Mouse (Mus musculus): ENCODE measurements around the gene Cacng2. TPM values are rescaled to one million over a fixed set of nuclear protein-coding genes. Genes with fewer than 3 reads are reported as not detected.

Cacng2 gene
- polyA plus RNA-seq, 1 experiment from 2014 or later: not detected

GRCm38 (mm10) chr15:78148565-78148964, 28.7 kb upstream of the Cacng2 start:
- Histone ChIP-seq H3K4me2 (replicated peaks; ENCODE audit: low read depth, low read length) (no peak overlapping the region), H3K36me3 (ENCODE audit: insufficient read depth, low read length) (no peaks in the 10 kb centered on the region), H3K27ac (ENCODE audit: low read length) (no peak overlapping the region), H3K9me3 (ENCODE audit: low read length) (no peaks in the 10 kb centered on the region), H3K9ac (replicated peaks; ENCODE audit: low read length) (no peak overlapping the region), H3K4me3 (ENCODE audit: low read length) (no peak overlapping the region), H3K4me1 (ENCODE audit: insufficient read depth, low read length) (no peaks in the 10 kb centered on the region), H3K27me3 (ENCODE audit: insufficient read depth, low read length) (no peaks in the 10 kb centered on the region)
- 76% methylated on average over 7 of the region's 7 CpGs for WGBS
- no peak for ATAC-seq (ENCODE audit: low FRiP score, low TSS enrichment)

GRCm38 (mm10) chr15:78140226-78140625, 20.4 kb upstream of the Cacng2 start:
- no peaks in the 10 kb centered on the region for H3K9me3 ChIP-seq (ENCODE audit: low read length)
- H3K4me2 ChIP-seq (replicated peaks; ENCODE audit: low read depth, low read length): no peak overlapping the region
- ATAC-seq (ENCODE audit: low FRiP score, low TSS enrichment): no peak
- no peaks in the 10 kb centered on the region for H3K36me3 ChIP-seq (ENCODE audit: insufficient read depth, low read length)
- H3K4me3 ChIP-seq (ENCODE audit: low read length): no peak overlapping the region
- no peaks in the 10 kb centered on the region for H3K4me1 ChIP-seq (ENCODE audit: insufficient read depth, low read length)
- no peaks in the 10 kb centered on the region for H3K27me3 ChIP-seq (ENCODE audit: insufficient read depth, low read length)
- no peak overlapping the region for H3K9ac ChIP-seq (replicated peaks; ENCODE audit: low read length)
- WGBS: 59% methylated on average over 8 of the region's 8 CpGs
- H3K27ac ChIP-seq (ENCODE audit: low read length): no peak overlapping the region

DNA sequence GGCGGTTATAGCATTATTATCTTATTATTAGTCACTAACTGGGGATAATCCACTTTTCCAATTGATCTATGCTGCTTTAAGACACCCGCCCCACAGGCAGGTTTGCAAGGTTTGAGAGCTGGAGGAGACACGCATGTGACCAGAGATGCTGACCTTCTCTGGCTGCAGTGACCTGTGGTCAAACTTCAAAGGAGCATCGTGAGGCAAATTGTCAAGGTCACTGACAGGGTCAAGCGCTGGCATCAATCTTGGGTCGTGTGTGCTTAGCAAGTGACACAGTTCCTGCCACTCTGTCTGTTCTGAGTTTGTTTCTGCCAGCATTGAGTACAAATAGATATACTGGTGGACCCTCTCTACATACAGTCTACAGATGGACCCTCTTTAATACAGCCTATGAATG, 14.8 kb upstream of the Cacng2 start:
- ATAC-seq (ENCODE audit: low FRiP score, low TSS enrichment): no peak
- Histone ChIP-seq H3K36me3 (ENCODE audit: insufficient read depth, low read length) (no peaks in the 10 kb centered on the region), H3K4me1 (ENCODE audit: insufficient read depth, low read length) (no peaks in the 10 kb centered on the region), H3K4me2 (replicated peaks; ENCODE audit: low read depth, low read length) (no peak overlapping the region), H3K27ac (ENCODE audit: low read length) (no peak overlapping the region), H3K4me3 (ENCODE audit: low read length) (no peak overlapping the region), H3K27me3 (ENCODE audit: insufficient read depth, low read length) (no peaks in the 10 kb centered on the region), H3K9ac (replicated peaks; ENCODE audit: low read length) (no peak overlapping the region), H3K9me3 (ENCODE audit: low read length) (no peaks in the 10 kb centered on the region)
- WGBS: 28% methylated on average over 6 of the region's 6 CpGs

GRCm38 (mm10) chr15:78133389-78133788, 13.6 kb upstream of the Cacng2 start:
- Histone ChIP-seq H3K27me3 (ENCODE audit: insufficient read depth, low read length) (no peaks in the 10 kb centered on the region), H3K4me3 (ENCODE audit: low read length) (no peak overlapping the region), H3K36me3 (ENCODE audit: insufficient read depth, low read length) (no peaks in the 10 kb centered on the region), H3K27ac (ENCODE audit: low read length) (no peak overlapping the region), H3K4me1 (ENCODE audit: insufficient read depth, low read length) (no peaks in the 10 kb centered on the region), H3K9ac (replicated peaks; ENCODE audit: low read length) (no peak overlapping the region), H3K9me3 (ENCODE audit: low read length) (no peaks in the 10 kb centered on the region), H3K4me2 (replicated peaks; ENCODE audit: low read depth, low read length) (no peak overlapping the region)
- ATAC-seq (ENCODE audit: low FRiP score, low TSS enrichment): no peak
- 46% methylated on average over 2 of the region's 2 CpGs for whole genome bisulfite sequencing

- no peaks in the 10 kb centered on the region for H3K36me3 ChIP-seq (ENCODE audit: insufficient read depth, low read length)
- whole genome bisulfite sequencing: 6% methylated on average over 32 of the region's 39 CpGs
- H3K9ac ChIP-seq (replicated peaks; ENCODE audit: low read length): no peak overlapping the region
- no peak overlapping the region for H3K27ac ChIP-seq (ENCODE audit: low read length)
- no peak for ATAC-seq (ENCODE audit: low FRiP score, low TSS enrichment)
- H3K9me3 ChIP-seq (ENCODE audit: low read length): no peaks in the 10 kb centered on the region
- H3K4me1 ChIP-seq (ENCODE audit: insufficient read depth, low read length): peaks cover 3% of the 10 kb centered on the region; the same call in 1 of the 2 replicates
- H3K4me2 ChIP-seq (replicated peaks; ENCODE audit: low read depth, low read length): peak overlapping the region; percentile 49
- peaks cover 14% of the 10 kb centered on the region for H3K27me3 ChIP-seq (ENCODE audit: insufficient read depth, low read length)
- peak overlapping the region; percentile 13; the same call in 1 of the 2 replicates for H3K4me3 ChIP-seq (ENCODE audit: low read length)
Observed at GRCm38 (mm10) chr15:78119248-78119647, 580 bp downstream of the Cacng2 start.

GRCm38 (mm10) chr15:78118275-78118995, 1.4 kb downstream of the Cacng2 start:
- Histone ChIP-seq H3K27me3 (ENCODE audit: insufficient read depth, low read length) (peaks cover 14% of the 10 kb centered on the region), H3K36me3 (ENCODE audit: insufficient read depth, low read length) (no peaks in the 10 kb centered on the region), H3K27ac (ENCODE audit: low read length) (no peak overlapping the region), H3K9ac (replicated peaks; ENCODE audit: low read length) (no peak overlapping the region), H3K9me3 (ENCODE audit: low read length) (no peaks in the 10 kb centered on the region), H3K4me3 (ENCODE audit: low read length) (no peak overlapping the region), H3K4me1 (ENCODE audit: insufficient read depth, low read length) (peaks cover 3% of the 10 kb centered on the region; the same call in 1 of the 2 replicates), H3K4me2 (replicated peaks; ENCODE audit: low read depth, low read length) (no peak overlapping the region)
- ATAC-seq (ENCODE audit: low FRiP score, low TSS enrichment): no peak
- WGBS: 69% methylated on average over 16 of the region's 18 CpGs

DNA sequence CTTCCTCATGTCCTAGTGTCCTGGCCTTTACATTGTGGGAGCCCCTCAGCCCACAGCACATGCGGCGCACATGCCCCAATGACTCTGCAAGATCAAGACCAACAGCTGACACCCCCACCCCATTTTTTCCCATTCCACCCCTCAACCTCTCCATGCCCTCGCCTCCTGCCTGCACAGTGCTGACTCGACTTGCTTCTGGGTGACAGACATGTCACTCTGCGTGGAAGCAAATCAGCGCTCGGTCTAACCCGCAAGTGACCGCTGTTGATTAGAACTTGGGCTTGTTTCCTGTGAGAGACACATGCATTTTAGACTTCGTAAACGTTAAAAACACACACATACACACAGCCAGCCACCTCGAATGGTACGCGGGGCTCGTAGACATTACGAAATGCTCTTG, 2.1 kb downstream of the Cacng2 start:
- Histone ChIP-seq H3K4me2 (replicated peaks; ENCODE audit: low read depth, low read length) (no peak overlapping the region), H3K27me3 (ENCODE audit: insufficient read depth, low read length) (peaks cover 14% of the 10 kb centered on the region)
- 89% methylated on average over 16 of the region's 16 CpGs for WGBS

GRCm38 (mm10) chr15:78116936-78117335, 2.9 kb downstream of the Cacng2 start:
- H3K4me1 ChIP-seq (ENCODE audit: insufficient read depth, low read length): peaks cover 3% of the 10 kb centered on the region; the same call in 1 of the 2 replicates
- H3K4me2 ChIP-seq (replicated peaks; ENCODE audit: low read depth, low read length): no peak overlapping the region
- no peak for ATAC-seq (ENCODE audit: low FRiP score, low TSS enrichment)
- no peaks in the 10 kb centered on the region for H3K9me3 ChIP-seq (ENCODE audit: low read length)
- H3K9ac ChIP-seq (replicated peaks; ENCODE audit: low read length): no peak overlapping the region
- H3K27ac ChIP-seq (ENCODE audit: low read length): no peak overlapping the region
- no peaks in the 10 kb centered on the region for H3K36me3 ChIP-seq (ENCODE audit: insufficient read depth, low read length)
- 83% methylated on average over 10 of the region's 10 CpGs for WGBS
- peaks cover 14% of the 10 kb centered on the region for H3K27me3 ChIP-seq (ENCODE audit: insufficient read depth, low read length)
- no peak overlapping the region for H3K4me3 ChIP-seq (ENCODE audit: low read length)

More for the DNA sequence above, 2.1 kb downstream of the Cacng2 start:
- Histone ChIP-seq H3K36me3 (ENCODE audit: insufficient read depth, low read length) (no peaks in the 10 kb centered on the region), H3K9ac (replicated peaks; ENCODE audit: low read length) (no peak overlapping the region), H3K4me1 (ENCODE audit: insufficient read depth, low read length) (peaks cover 3% of the 10 kb centered on the region; the same call in 1 of the 2 replicates), H3K27ac (ENCODE audit: low read length) (no peak overlapping the region), H3K9me3 (ENCODE audit: low read length) (no peaks in the 10 kb centered on the region), H3K4me3 (ENCODE audit: low read length) (no peak overlapping the region)
- ATAC-seq (ENCODE audit: low FRiP score, low TSS enrichment): no peak

DNA sequence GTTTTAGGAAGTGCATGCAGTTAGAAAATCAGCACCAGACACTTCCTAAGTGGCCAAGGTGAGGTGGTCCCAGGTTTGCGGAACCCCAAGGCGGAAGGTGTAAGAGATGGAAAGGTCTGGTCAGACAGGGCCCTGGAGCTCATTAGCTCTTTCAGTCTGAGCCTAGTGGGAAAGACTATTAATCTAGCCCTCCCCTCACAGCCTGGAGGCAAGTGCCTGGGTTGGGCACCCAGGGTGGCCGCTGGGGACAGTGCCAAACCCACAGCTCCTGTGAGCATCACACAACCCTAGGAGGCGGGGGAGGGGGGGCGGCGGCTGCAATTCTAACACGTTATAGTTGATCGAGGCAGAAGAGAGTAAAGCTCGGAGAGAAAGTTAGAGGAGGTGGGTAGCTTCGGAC, 3.6 kb downstream of the Cacng2 start:
- no peak overlapping the region for H3K9ac ChIP-seq (replicated peaks; ENCODE audit: low read length)
- WGBS: 70% methylated on average over 10 of the region's 10 CpGs

GRCm38 (mm10) chr15:78099516-78099915, 20.3 kb downstream of the Cacng2 start:
- Histone ChIP-seq H3K4me1 (ENCODE audit: insufficient read depth, low read length) (no peaks in the 10 kb centered on the region), H3K9ac (replicated peaks; ENCODE audit: low read length) (no peak overlapping the region), H3K27ac (ENCODE audit: low read length) (no peak overlapping the region), H3K27me3 (ENCODE audit: insufficient read depth, low read length) (no peaks in the 10 kb centered on the region; the same call in 1 of the 2 replicates), H3K9me3 (ENCODE audit: low read length) (no peaks in the 10 kb centered on the region), H3K4me2 (replicated peaks; ENCODE audit: low read depth, low read length) (no peak overlapping the region), H3K36me3 (ENCODE audit: insufficient read depth, low read length) (no peaks in the 10 kb centered on the region), H3K4me3 (ENCODE audit: low read length) (no peak overlapping the region)
- 32% methylated on average over 5 of the region's 5 CpGs for WGBS
- no peak for ATAC-seq (ENCODE audit: low FRiP score, low TSS enrichment)

More for the DNA sequence above, 3.6 kb downstream of the Cacng2 start:
- Histone ChIP-seq H3K27ac (ENCODE audit: low read length) (no peak overlapping the region), H3K4me1 (ENCODE audit: insufficient read depth, low read length) (peaks cover 3% of the 10 kb centered on the region; the same call in 1 of the 2 replicates), H3K4me2 (replicated peaks; ENCODE audit: low read depth, low read length) (no peak overlapping the region), H3K4me3 (ENCODE audit: low read length) (no peak overlapping the region), H3K36me3 (ENCODE audit: insufficient read depth, low read length) (no peaks in the 10 kb centered on the region), H3K27me3 (ENCODE audit: insufficient read depth, low read length) (peaks cover 14% of the 10 kb centered on the region), H3K9me3 (ENCODE audit: low read length) (no peaks in the 10 kb centered on the region)
- no peak for ATAC-seq (ENCODE audit: low FRiP score, low TSS enrichment)

All from kidney, embryonic 16.5 days (tissue).